Mouse (Mus musculus): Measurements from ENCODE around the gene Zfp281. TPM values are rescaled to one million over a fixed set of nuclear protein-coding genes. Genes with fewer than 3 reads are reported as not detected.

The Zfp281 gene
- polyA plus RNA-seq, 1 experiment, result 2.6 TPM

GRCm38 (mm10) chr1:136608339-136609261 is 16.1 kb upstream of the Zfp281 start:
- Histone ChIP-seq H3K36me3 (replicated peaks; ENCODE audit: low read length) (no peaks in the 10 kb centered on the region), H3K4me3 (replicated peaks) (no peak overlapping the region), H3K4me1 (peaks cover 4% of the 10 kb centered on the region), H3K27me3 (replicated peaks) (peaks cover 9% of the 10 kb centered on the region), H3K9me3 (no peaks in the 10 kb centered on the region)
- TF ChIP-seq GATA1 (IDR thresholded peaks at IDR 0.05; ENCODE audit: borderline replicate concordance, low read length) (no peak), FLI1 (IDR thresholded peaks at IDR 0.05; ENCODE audit: low read length) (no peak)

GRCm38 (mm10) chr1:136611803-136612202 is 12.9 kb upstream of the Zfp281 start:
- no peak for TF ChIP-seq FLI1 (IDR thresholded peaks at IDR 0.05; ENCODE audit: low read length)
- TF ChIP-seq GATA1 (IDR thresholded peaks at IDR 0.05; ENCODE audit: borderline replicate concordance, low read length), result no peak
- Histone ChIP-seq H3K36me3 (replicated peaks; ENCODE audit: low read length) (no peaks in the 10 kb centered on the region), H3K9me3 (no peaks in the 10 kb centered on the region), H3K4me1 (peaks cover 4% of the 10 kb centered on the region), H3K27me3 (replicated peaks) (peaks cover 20% of the 10 kb centered on the region), H3K4me3 (replicated peaks) (no peak overlapping the region)

- Histone ChIP-seq H3K9me3 (no peaks in the 10 kb centered on the region), H3K27me3 (replicated peaks) (peaks cover 19% of the 10 kb centered on the region), H3K4me3 (replicated peaks) (no peak overlapping the region), H3K36me3 (replicated peaks; ENCODE audit: low read length) (no peaks in the 10 kb centered on the region), H3K4me1 (peaks cover 4% of the 10 kb centered on the region)
- TF ChIP-seq FLI1 (IDR thresholded peaks at IDR 0.05; ENCODE audit: low read length) (no peak), GATA1 (IDR thresholded peaks at IDR 0.05; ENCODE audit: borderline replicate concordance, low read length) (no peak)
Observed at GRCm38 (mm10) chr1:136613300-136613751, 11.4 kb upstream of the Zfp281 start.

- TF ChIP-seq GATA1 (IDR thresholded peaks at IDR 0.05; ENCODE audit: borderline replicate concordance, low read length) (no peak), FLI1 (IDR thresholded peaks at IDR 0.05; ENCODE audit: low read length) (no peak)
- peaks cover 18% of the 10 kb centered on the region for H3K27me3 ChIP-seq (replicated peaks)
- no peaks in the 10 kb centered on the region for H3K36me3 ChIP-seq (replicated peaks; ENCODE audit: low read length)
- H3K4me3 ChIP-seq (replicated peaks), result no peak overlapping the region
- H3K9me3 ChIP-seq, result no peaks in the 10 kb centered on the region
- H3K4me1 ChIP-seq, result no peaks in the 10 kb centered on the region
Observed at GRCm38 (mm10) chr1:136614748-136615440, 9.8 kb upstream of the Zfp281 start.

- Histone ChIP-seq H3K4me1 (no peaks in the 10 kb centered on the region), H3K9me3 (no peaks in the 10 kb centered on the region), H3K4me3 (replicated peaks) (no peak overlapping the region), H3K27me3 (replicated peaks) (peaks cover 16% of the 10 kb centered on the region), H3K36me3 (replicated peaks; ENCODE audit: low read length) (no peaks in the 10 kb centered on the region)
- no peak for TF ChIP-seq GATA1 (IDR thresholded peaks at IDR 0.05; ENCODE audit: borderline replicate concordance, low read length)
- TF ChIP-seq FLI1 (IDR thresholded peaks at IDR 0.05; ENCODE audit: low read length), result no peak
Observed at GRCm38 (mm10) chr1:136617163-136617788, 7.4 kb upstream of the Zfp281 start.

GRCm38 (mm10) chr1:136618570-136618969 is 6.1 kb upstream of the Zfp281 start:
- Histone ChIP-seq H3K36me3 (replicated peaks; ENCODE audit: low read length) (no peaks in the 10 kb centered on the region), H3K4me3 (replicated peaks) (no peak overlapping the region), H3K9me3 (no peaks in the 10 kb centered on the region), H3K4me1 (no peaks in the 10 kb centered on the region), H3K27me3 (replicated peaks) (peaks cover 12% of the 10 kb centered on the region)
- TF ChIP-seq GATA1 (IDR thresholded peaks at IDR 0.05; ENCODE audit: borderline replicate concordance, low read length), result no peak
- no peak for TF ChIP-seq FLI1 (IDR thresholded peaks at IDR 0.05; ENCODE audit: low read length)

GRCm38 (mm10) chr1:136625019-136625895 is 556 bp downstream of the Zfp281 start:
- TF ChIP-seq GATA1 (IDR thresholded peaks at IDR 0.05; ENCODE audit: borderline replicate concordance, low read length) (no peak), FLI1 (IDR thresholded peaks at IDR 0.05; ENCODE audit: low read length) (no peak)
- H3K4me1 ChIP-seq, result peaks cover 43% of the 10 kb centered on the region
- H3K36me3 ChIP-seq (replicated peaks; ENCODE audit: low read length), result peaks cover 37% of the 10 kb centered on the region
- no peaks in the 10 kb centered on the region for H3K9me3 ChIP-seq
- peak overlapping the region; percentile 96 for H3K4me3 ChIP-seq (replicated peaks)
- H3K27me3 ChIP-seq (replicated peaks), result no peaks in the 10 kb centered on the region

GRCm38 (mm10) chr1:136626141-136626540 is 1.4 kb downstream of the Zfp281 start:
- Histone ChIP-seq H3K4me3 (replicated peaks) (peak overlapping the region; percentile 96), H3K4me1 (peaks cover 48% of the 10 kb centered on the region), H3K27me3 (replicated peaks) (no peaks in the 10 kb centered on the region), H3K36me3 (replicated peaks; ENCODE audit: low read length) (peaks cover 39% of the 10 kb centered on the region), H3K9me3 (no peaks in the 10 kb centered on the region)
- TF ChIP-seq GATA1 (IDR thresholded peaks at IDR 0.05; ENCODE audit: borderline replicate concordance, low read length), result no peak
- no peak for TF ChIP-seq FLI1 (IDR thresholded peaks at IDR 0.05; ENCODE audit: low read length)

- TF ChIP-seq FLI1 (IDR thresholded peaks at IDR 0.05; ENCODE audit: low read length), result no peak
- no peak for TF ChIP-seq GATA1 (IDR thresholded peaks at IDR 0.05; ENCODE audit: borderline replicate concordance, low read length)
- no peaks in the 10 kb centered on the region for H3K27me3 ChIP-seq (replicated peaks)
- H3K9me3 ChIP-seq, result no peaks in the 10 kb centered on the region
- peaks cover 52% of the 10 kb centered on the region for H3K4me1 ChIP-seq
- peaks cover 40% of the 10 kb centered on the region for H3K36me3 ChIP-seq (replicated peaks; ENCODE audit: low read length)
- H3K4me3 ChIP-seq (replicated peaks), result no peak overlapping the region
Observed at GRCm38 (mm10) chr1:136626756-136627155, 2.1 kb downstream of the Zfp281 start.

Data from megakaryocyte, embryonic 14.5 days (primary cell).